ENCODE assay signal across 13 mouse cellular contexts in the genomic region with DNA sequence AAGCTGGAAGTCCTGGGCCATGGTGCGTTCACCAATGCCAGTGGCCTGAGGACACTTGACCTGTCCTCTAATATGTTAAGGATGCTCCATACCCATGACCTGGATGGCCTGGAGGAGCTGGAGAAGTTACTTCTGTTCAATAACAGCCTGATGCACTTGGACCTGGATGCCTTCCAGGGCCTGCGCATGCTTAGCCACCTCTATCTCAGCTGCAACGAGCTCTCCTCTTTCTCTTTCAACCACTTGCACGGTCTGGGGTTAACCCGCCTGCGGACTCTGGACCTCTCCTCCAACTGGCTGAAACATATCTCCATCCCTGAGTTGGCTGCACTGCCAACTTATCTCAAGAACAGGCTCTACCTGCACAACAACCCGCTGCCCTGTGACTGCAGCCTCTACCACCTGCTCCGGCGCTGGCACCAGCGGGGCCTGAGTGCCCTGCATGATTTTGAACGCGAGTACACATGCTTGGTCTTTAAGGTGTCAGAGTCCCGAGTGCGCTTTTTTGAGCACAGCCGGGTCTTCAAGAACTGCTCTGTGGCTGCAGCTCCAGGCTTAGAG. TPM values are rescaled to one million over a fixed set of nuclear protein-coding genes. Genes with fewer than 3 reads are reported as not detected.
DNase-seq lines count a peak whose midpoint lies in the region; ATAC-seq and TF ChIP-seq lines count a peak whose summit lies in the region.
"Had no signal": no experiment of that assay in that cellular context is flagged by ENCODE, and none has a peak within 500 bp of the region (broad histone marks: within the 10 kb centered on the region; RNA-seq: fewer than 3 reads in every experiment).

No protein-coding gene starts in this region.

- peak overlapping the region; percentile 73; the same call in 1 of the 2 replicates for H3K27ac ChIP-seq in lung, embryonic 14.5 days (ENCODE audit: low read depth)
- H3K27ac ChIP-seq in embryonic fibroblast, embryonic 13.5 days (ENCODE audit: insufficient read depth, low read length), result no peak overlapping the region
- peak overlapping the region; percentile 70; the same call in 1 of the 2 replicates for H3K27ac ChIP-seq in stomach, embryonic 15.5 days
- H3K27ac ChIP-seq: hindbrain, embryonic 12.5 days had no signal

- H3K4me1 ChIP-seq in lung, embryonic 14.5 days (ENCODE audit: insufficient read depth), result peaks cover 5% of the 10 kb centered on the region; the same call in 1 of the 2 replicates
- no peaks in the 10 kb centered on the region for H3K4me1 ChIP-seq in embryonic fibroblast, embryonic 13.5 days (ENCODE audit: control insufficient read depth, insufficient read depth, low read length)
- H3K4me1 ChIP-seq in stomach, embryonic 15.5 days, result peaks cover 20% of the 10 kb centered on the region

- WGBS in lung, embryonic 14.5 days, result 89% methylated on average over 15 of the region's 15 CpGs
- 87% methylated on average over 15 of the region's 15 CpGs for WGBS in stomach, embryonic 15.5 days

- H3K27me3 ChIP-seq in lung, embryonic 14.5 days (ENCODE audit: insufficient read depth, low read length), result no peaks in the 10 kb centered on the region
- H3K27me3 ChIP-seq in stomach, embryonic 15.5 days (replicated peaks), result no peaks in the 10 kb centered on the region
- H3K27me3 ChIP-seq: hindbrain, embryonic 12.5 days had no signal

- DNase-seq in gastrocnemius, postnatal 10 days, result peak; percentile 24
- no peak for DNase-seq in gastrocnemius, adult 18-20 months (ENCODE audit: low spot score)
- no peak for DNase-seq in lung, embryonic 14.5 days
- no peak for DNase-seq in lung, adult 18-20 months
- DNase-seq in left cerebral cortex, postnatal 25 days (ENCODE audit: low spot score in 2 of 2), result no peak
- no peak for DNase-seq in embryo, embryonic 10 days (ENCODE audit: low spot score)
- DNase-seq: adrenal gland, postnatal 25 days; kidney, postnatal 14 days had no signal

- peak overlapping the region; percentile 53 for H3K4me2 ChIP-seq in lung, embryonic 14.5 days
- H3K4me2 ChIP-seq in stomach, embryonic 15.5 days, result peak overlapping the region; percentile 50

- no peak overlapping the region for H3K9ac ChIP-seq in lung, embryonic 14.5 days
- no peak overlapping the region for H3K9ac ChIP-seq in stomach, embryonic 15.5 days
- H3K9ac ChIP-seq: hindbrain, embryonic 12.5 days had no signal

- TF ChIP-seq POLR2A in embryonic fibroblast, embryonic 13.5 days (IDR thresholded peaks at IDR 0.05; ENCODE audit: low read depth, low read length), result 0 out of 2 replicates have a peak, but pooled peaks have one; percentile 5

- ATAC-seq in lung, embryonic 14.5 days (ENCODE audit: insufficient read depth), result no peak
- ATAC-seq in stomach, embryonic 15.5 days (ENCODE audit: insufficient read depth, low FRiP score, low read depth), result no peak

- peaks cover 71% of the 10 kb centered on the region for H3K36me3 ChIP-seq in lung, embryonic 14.5 days (ENCODE audit: insufficient read depth)
- H3K36me3 ChIP-seq in stomach, embryonic 15.5 days, result peaks cover 23% of the 10 kb centered on the region

- intact Hi-C loops in left cerebral cortex, postnatal 25 days (cut with DNase I), result loop anchor here (5.0 kb wide), 2 partner anchors 91 to 151 kb away; no protein-coding TSS in a partner anchor

- H3K9me3 ChIP-seq in lung, embryonic 14.5 days (ENCODE audit: low read depth, low read length), result no peaks in the 10 kb centered on the region
- H3K9me3 ChIP-seq in stomach, embryonic 15.5 days, result no peaks in the 10 kb centered on the region
- H3K9me3 ChIP-seq: hindbrain, embryonic 12.5 days had no signal

- H3K4me3 ChIP-seq in lung, embryonic 14.5 days (ENCODE audit: low read depth, low read length), result no peak overlapping the region
- no peak overlapping the region for H3K4me3 ChIP-seq in embryonic fibroblast, embryonic 13.5 days (ENCODE audit: insufficient read depth, low read length)
- no peak overlapping the region for H3K4me3 ChIP-seq in stomach, embryonic 15.5 days (replicated peaks)
- H3K4me3 ChIP-seq: hindbrain, embryonic 12.5 days; myocyte had no signal

- no peak for TF ChIP-seq CTCF in lung, embryonic 14.5 days (IDR thresholded peaks at IDR 0.05; ENCODE audit: low read depth)
- TF ChIP-seq CTCF in embryonic fibroblast, embryonic 13.5 days (IDR thresholded peaks at IDR 0.05; ENCODE audit: borderline replicate concordance, insufficient read depth, low read length), result no peak

RNA-seq across cellular contexts. Expression of a gene that starts 0.8 kb away (rescaled TPM):
- 1 to 10 TPM; 2.6 to 3.6 TPM for total RNA-seq in gastrocnemius, postnatal 10 days (2021)
- 1 to 10 TPM; 1.8 to 2.0 TPM for total RNA-seq in gastrocnemius, adult 18-20 months (2021)
- polyA plus RNA-seq in lung, embryonic 14.5 days (2014; fragmentation: Nextera tagmentation; extraction: Ambion mirVana), result 3.1 and 3.4 TPM in 2 replicates
- polyA plus RNA-seq in embryonic fibroblast, embryonic 13.5 days (2011; ENCODE audit: insufficient read length, low read depth, missing spikeins), result 3.0 and 3.4 TPM in 2 replicates
- polyA plus RNA-seq in stomach, embryonic 15.5 days (2015; fragmentation: Nextera tagmentation; extraction: Ambion mirVana), result 3.5 and 3.6 TPM in 2 replicates
- 1 to 10 TPM; 1.7 to 2.2 TPM for total RNA-seq in left cerebral cortex, postnatal 25 days (2021)

RNA-seq across cellular contexts. Expression of a gene that starts 4.7 kb away (rescaled TPM):
- total RNA-seq in gastrocnemius, postnatal 10 days (2021), result 10 to 100 TPM in 1 of 2 experiments, 1 to 10 TPM in 1; 8.6 to 10.6 TPM
- total RNA-seq in gastrocnemius, adult 18-20 months (2021), result 1 to 10 TPM; 4.0 to 4.4 TPM
- polyA plus RNA-seq in lung, embryonic 14.5 days (2014; fragmentation: Nextera tagmentation; extraction: Ambion mirVana), result 22.2 and 25.7 TPM in 2 replicates
- 32.3 and 33.5 TPM in 2 replicates for polyA plus RNA-seq in embryonic fibroblast, embryonic 13.5 days (2011; ENCODE audit: insufficient read length, low read depth, missing spikeins)
- 45.2 and 48.4 TPM in 2 replicates for polyA plus RNA-seq in stomach, embryonic 15.5 days (2015; fragmentation: Nextera tagmentation; extraction: Ambion mirVana)
- total RNA-seq in left cerebral cortex, postnatal 25 days (2021), result 10 to 100 TPM; 16.7 to 17.5 TPM

RNA-seq across cellular contexts. Expression of a gene that starts 26.5 kb away (rescaled TPM):
- total RNA-seq in gastrocnemius, postnatal 10 days (2021), result under 1 TPM in 1 of 2 experiments, not detected in 1; 0.11 TPM
- not detected for total RNA-seq in gastrocnemius, adult 18-20 months (2021)
- 0.18 and 0.20 TPM in 2 replicates for polyA plus RNA-seq in lung, embryonic 14.5 days (2014; fragmentation: Nextera tagmentation; extraction: Ambion mirVana)
- polyA plus RNA-seq in embryonic fibroblast, embryonic 13.5 days (2011; ENCODE audit: insufficient read length, low read depth, missing spikeins), result not detected in 2 replicates
- polyA plus RNA-seq in stomach, embryonic 15.5 days (2015; fragmentation: Nextera tagmentation; extraction: Ambion mirVana), result 5.2 and 7.9 TPM in 2 replicates
- not detected for total RNA-seq in left cerebral cortex, postnatal 25 days (2021)
- total RNA-seq: left cerebral cortex, adult 8-10 months had no signal

RNA-seq across cellular contexts. Expression of a gene that starts 29.4 kb away (rescaled TPM):
- 100 to 1,000 TPM; 153 to 172 TPM for total RNA-seq in gastrocnemius, postnatal 10 days (2021)
- total RNA-seq in gastrocnemius, adult 18-20 months (2021), result 100 to 1,000 TPM; 134 to 139 TPM
- 27.9 and 30.9 TPM in 2 replicates for polyA plus RNA-seq in lung, embryonic 14.5 days (2014; fragmentation: Nextera tagmentation; extraction: Ambion mirVana)
- polyA plus RNA-seq in embryonic fibroblast, embryonic 13.5 days (2011; ENCODE audit: insufficient read length, low read depth, missing spikeins), result 26.4 and 31.4 TPM in 2 replicates
- polyA plus RNA-seq in stomach, embryonic 15.5 days (2015; fragmentation: Nextera tagmentation; extraction: Ambion mirVana), result 27.5 and 32.7 TPM in 2 replicates
- 10 to 100 TPM; 81.9 to 88.7 TPM for total RNA-seq in left cerebral cortex, postnatal 25 days (2021)

RNA-seq across cellular contexts. Expression of a gene that starts 40.7 kb away (rescaled TPM):
- total RNA-seq in gastrocnemius, postnatal 10 days (2021), result 10 to 100 TPM; 33.9 to 36.6 TPM
- 10 to 100 TPM; 25.7 to 27.8 TPM for total RNA-seq in gastrocnemius, adult 18-20 months (2021)
- 49.4 and 49.9 TPM in 2 replicates for polyA plus RNA-seq in lung, embryonic 14.5 days (2014; fragmentation: Nextera tagmentation; extraction: Ambion mirVana)
- 53.4 and 63.9 TPM in 2 replicates for polyA plus RNA-seq in embryonic fibroblast, embryonic 13.5 days (2011; ENCODE audit: insufficient read length, low read depth, missing spikeins)
- polyA plus RNA-seq in stomach, embryonic 15.5 days (2015; fragmentation: Nextera tagmentation; extraction: Ambion mirVana), result 73.7 and 76.1 TPM in 2 replicates
- total RNA-seq in left cerebral cortex, postnatal 25 days (2021), result 10 to 100 TPM; 29.8 to 36.9 TPM
